Mouse (Mus musculus) monocyte, adult 2 months (primary cell): ENCODE data around the gene Cfap221.

Source experiments
- DNase-seq, 2 experiments: peaks; one replicate each; pipeline ENCODE4 v3.0.0; 2022; ENCODE audit warnings: low spot score in 2 of 2, low read depth in 1 of 2

Cfap221 gene

DNA sequence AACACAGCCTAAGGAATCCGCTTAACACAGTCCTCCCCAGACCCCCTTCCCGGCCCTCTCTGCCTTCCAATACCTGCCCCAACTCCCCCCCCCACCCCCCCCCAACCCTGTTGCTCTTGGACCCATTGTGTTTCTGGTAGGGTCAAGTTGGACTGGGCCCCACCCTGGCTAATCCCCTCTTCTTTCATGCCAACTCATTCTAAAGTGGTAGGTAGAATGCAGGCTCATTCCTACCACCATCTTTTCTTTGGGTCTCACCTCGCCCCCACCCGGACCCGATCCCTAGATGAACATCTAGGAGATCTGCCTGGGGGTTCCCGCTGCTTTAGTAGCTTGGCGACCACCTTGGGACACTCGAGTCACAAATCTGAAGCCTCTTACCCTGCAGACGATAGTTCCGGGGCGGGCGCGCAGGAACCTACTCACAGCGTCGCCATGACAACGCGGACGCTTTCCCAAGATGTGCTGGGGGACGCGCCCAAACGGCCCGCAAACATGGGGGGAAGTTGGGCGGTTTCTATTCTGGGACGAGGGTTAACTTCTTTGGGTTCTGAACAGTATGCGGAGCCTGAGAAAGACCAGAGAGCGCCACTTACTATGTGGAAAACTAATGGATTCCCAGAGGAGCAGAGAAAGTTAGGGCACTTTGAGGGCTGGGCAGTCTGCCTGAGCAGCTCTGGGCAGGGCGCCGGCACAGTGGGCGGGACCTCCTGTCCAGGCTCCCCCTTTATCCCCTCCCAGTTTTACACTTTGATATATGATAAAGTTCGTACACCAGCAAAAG is at the start of gene Cfap221:
TSS of gene Cfap221 (minus strand) at position 437 of the 784 bp plus-strand sequence.
- peak in 1 of 2 experiments; percentile 21 for DNase-seq

DNA sequence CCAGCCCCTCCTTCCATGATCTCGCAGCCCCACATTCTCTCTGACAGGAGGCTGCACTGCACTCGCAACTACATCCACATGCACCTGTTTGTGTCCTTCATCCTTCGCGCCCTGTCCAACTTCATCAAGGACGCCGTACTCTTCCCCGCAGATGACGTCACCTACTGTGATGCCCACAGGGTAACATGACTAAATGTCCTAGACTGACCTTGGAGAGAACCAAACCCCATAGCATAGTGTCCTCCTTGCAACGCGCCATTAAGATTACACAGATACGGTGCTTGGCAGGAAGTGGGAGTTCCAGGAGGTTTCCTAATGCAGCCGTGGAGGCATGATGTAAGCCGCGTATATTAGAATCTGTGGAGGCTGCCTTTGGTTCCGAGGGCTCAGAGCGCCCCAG is 47.5 kb upstream of the Cfap221 start:
- DNase-seq, result no peak

DNA sequence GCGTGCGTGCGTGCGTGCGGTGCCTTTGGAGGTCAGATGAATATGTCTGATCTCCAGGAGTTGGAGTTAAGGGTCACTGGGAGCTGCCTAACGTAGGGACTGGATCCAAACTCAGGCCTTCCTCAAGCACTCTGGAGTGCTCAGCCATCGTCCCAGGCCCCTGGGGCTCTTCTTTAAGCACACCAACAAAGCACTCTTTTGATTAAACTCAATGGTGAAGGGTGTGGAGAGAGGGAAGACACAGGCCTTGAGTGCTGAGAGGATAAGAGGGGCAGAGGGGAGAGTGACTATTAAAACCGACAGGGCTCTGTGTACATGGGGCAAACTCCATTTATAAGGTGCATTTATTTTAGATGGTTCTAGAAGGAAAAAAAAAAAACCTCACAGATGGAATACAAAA is 45.4 kb upstream of the Cfap221 start:
- no peak for DNase-seq

DNA sequence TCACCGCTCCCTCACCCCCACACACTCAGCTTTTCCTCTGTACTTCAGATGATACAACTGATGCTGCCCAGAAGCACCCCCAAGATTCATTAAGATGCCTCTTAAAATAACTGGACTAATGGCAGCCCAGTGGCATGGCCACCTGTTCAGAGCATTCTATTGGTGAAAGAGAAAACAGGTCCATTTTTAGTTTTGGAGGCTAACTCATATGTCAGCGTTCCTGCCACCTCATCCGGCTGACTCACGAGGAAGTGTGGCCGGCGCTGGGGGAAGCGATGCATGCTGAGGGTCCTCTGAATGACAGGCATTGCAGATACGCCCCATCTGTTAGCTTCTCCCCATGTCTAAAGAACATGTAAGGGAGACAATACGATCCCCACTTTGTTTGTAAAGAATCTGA is 41.6 kb upstream of the Cfap221 start:
- no peak for DNase-seq

DNA sequence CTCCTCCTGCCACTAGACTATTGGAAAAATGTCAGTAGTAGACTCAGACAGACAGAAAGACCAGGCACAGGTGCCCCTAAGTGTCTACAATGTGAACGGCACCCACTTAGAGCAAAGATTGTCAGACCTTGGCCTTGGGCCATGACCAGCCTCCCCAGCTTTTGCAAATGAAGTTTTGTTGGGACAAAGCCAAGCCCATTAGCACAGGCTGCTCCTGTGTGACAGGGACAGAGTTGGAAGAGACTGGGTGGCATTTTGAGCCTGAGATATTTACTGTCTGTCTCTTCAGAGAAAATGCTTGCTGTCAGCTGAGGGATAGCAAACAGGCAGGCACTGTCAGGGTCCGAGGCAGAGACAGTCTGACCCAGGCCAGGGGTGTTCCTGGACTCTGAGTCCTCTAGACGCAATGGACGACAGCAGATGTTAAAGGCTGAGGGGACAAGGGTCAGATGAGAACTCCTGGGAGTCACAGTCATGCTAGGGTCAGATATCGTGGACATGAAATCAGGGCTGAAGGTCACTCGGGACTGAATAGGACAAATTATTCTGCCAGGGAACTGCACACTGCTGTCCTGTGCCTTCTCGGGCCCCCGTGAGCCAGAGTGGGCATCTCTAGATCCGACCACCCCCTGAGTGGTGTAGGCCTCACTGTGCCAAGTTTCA is 40.1 kb upstream of the Cfap221 start:
- no peak for DNase-seq

DNA sequence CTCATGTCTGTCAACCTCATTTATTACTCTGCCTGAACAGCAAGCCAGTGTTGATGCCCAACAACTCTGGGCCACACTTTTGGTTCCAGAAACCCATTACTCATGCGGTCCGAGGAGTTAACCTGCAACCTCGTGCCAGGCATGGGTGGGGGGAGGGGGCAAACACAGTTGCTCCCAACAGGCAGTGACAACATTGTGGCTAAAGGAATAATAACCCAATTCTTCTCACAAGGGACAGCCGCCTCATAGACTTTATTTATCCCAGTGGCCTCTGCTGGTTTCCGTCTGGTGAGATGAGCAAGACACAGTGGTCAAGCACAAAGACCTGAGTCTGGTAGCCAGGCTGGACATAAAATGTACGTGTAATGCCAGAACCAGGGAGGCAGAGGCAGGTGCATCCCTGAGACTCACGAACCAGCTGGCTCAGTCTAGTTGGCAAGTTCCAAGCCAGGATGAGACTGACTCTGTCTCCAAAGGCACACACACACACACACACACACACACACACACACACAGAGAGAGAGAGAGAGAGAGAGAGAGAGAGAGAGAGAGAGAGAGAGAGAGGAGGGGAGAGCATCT is 38.5 kb upstream of the Cfap221 start:
- no peak for DNase-seq

DNA sequence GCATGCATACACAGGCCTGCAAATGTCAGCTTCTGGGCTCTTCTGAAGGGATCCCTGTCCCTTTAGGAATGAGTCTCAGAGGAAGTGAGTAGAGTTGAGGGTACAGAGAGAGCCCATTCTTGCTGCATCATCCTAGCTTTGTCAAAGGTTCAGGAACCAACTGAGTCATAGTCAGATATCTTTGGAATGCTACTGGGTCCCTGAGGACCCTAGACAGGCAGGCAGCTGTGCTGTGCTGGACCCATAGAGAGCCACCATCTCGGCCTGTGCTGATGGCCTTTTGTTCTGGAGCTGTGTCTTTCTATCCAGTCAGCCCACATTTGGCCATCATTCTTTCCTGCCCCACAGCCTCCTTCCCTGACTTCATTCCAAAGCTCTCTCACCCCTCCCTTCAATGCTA is 37.8 kb upstream of the Cfap221 start:
- no peak for DNase-seq

DNA sequence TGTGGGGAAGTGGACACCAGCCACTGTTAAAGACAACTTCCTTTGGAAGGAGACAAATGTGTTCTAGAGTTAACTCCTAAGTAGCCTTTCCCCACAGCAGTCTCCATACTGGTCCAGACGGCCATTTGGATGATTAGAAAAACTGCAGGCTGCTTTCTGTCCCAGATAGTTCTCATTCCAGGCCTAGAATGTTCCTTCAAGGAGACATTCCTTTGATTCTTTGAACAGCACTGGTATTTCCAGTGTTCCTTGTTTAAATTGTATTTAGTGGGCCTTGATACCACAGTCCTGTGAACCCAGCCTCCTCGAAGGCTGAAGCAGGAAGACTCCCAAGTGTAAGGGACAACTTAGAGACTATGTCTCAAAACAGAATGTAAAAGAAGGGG is 36.4 kb upstream of the Cfap221 start:
- DNase-seq, result no peak

DNA sequence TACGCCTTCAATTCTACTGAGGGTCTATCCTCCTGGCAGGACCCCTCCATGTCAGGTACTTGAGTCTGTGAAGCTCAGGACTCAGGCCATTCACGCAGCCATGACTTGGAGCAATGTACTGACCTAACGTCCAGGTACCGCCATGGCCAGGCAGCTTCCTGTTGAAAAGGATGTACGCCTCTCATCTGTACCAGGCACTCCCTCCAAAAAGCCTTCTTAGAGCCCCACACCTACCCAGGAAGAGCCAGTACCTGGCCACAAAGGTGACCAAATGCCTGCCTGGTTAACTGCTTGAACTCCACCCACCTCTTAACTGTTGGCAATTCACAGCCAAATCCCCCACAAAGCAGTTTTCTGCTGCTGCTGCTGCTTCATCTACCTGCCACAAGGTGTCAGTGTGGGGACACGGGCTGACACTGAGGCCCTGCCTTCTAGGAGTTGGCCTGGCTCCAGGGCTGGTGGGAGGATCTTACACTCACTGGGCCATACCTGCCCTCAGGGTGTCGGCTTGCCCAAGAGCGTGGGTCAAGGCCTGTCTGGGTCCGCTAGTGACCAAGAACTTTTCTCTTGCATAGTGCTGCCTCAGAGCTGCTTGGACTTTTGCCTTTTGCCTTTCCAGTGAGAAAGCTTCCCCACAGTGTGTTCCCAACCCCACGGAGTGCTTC is 35.9 kb upstream of the Cfap221 start:
- DNase-seq, result peak in 1 of 2 experiments; percentile 29

DNA sequence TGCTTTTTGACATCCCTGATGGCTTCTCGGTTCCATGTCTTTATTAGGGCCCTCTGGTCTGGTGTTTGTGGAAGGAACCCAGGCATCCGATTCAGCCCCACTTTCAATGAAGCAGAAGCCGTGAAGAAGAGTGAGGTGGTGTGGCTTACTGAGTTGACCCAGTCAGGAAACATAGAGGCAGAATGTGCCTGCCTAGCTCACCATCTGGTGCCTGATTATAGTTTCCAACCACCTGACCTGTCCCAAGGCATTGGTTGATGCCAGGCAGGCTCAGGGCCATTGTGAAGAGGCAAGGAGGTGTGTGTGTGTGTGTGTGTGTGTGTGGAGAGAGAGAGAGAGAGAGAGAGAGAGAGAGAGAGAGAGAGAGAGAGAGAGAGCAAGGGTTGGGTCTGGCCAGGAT is 33.4 kb upstream of the Cfap221 start:
- DNase-seq, result no peak

DNA sequence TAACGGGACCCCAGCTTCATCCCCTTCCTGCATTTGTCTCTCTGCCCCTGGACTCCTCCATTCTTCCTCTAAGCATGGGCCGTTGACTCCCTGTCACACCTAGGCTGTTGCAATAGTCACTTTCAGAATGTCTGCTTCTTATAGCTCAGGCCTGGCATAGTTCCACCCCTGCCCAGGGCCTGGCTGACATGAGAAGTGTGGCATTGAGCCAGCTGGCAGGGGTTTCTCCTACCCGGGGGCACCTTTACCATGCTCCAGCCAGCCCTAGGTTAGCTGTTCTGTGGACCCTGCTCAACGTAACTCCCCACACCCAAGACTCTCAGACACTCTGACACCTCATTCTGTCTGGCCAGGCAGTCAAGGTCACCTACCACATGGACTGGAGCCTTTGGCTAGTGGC is 30.7 kb upstream of the Cfap221 start:
- DNase-seq, result no peak

DNA sequence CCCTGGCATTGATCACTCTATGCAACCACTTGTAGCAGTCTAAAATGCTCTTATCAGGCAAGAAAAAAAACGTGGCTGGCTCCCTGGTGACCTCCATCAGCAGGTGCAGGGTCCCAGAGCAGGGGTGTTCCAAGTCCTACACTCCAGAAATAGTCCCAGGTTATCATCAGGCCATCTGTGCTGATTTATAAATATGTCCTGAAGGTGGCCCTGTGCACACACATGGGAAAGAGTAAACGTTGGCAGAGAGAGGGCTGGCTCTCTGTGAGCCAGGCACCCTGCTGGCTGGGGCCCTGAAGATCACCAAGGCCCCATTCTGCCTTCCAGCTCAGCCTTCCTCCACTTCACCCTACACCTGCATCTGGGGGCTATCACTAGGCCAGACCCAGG is 28.0 kb upstream of the Cfap221 start:
- no peak for DNase-seq

DNA sequence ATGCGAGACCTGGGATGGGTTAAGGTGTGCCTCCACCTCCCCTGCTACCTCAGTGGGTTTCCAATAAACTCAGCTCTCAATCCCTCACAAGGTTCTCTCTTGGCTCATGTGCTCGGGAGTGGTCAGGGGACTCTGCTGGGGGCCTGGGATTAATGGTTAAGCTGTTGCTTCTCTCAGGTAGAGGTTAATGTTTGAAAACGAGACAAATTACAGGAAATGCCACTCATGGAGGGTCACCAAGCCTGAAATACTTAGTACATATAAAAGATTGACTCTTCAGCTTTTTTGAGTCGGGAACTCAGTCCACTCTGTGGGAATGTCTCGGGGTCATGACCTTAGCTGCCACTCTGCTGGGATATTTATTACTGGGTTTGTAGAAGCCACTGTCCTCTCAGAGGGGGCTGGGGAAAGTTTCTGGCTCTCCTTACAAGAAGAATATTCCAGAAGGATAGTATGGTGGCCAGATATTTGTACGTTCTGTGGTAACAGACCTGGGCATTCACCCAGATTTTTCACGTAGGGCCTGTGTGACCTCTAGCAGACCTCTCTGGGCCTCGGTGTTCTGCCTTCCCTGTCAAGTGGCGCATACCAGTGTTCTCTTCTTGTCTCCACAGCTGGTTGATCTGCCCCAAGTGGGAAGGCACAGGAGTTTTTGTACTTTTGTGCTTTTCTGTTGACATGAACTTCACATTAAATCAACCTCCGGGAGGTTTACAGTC is 27.5 kb upstream of the Cfap221 start:
- DNase-seq, result no peak

DNA sequence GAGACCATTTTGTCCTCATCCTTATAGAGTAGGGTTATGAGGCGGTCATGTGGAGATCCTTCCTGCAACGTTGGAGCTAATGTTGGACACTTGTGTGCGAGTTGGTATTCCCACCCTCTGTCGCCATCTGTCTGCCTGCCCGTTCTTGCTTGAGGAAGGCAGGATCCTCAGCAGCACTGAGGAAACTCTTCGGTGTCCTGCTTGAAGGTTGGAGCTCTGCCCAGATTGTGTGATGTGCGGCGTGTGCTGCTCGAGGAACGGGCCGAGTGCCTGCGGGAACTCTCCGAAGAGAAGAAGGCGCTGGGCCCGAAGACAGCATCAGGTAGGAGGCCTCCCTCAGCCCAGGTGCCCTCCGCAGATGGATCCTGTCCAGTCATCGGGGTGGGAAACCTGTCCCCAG is 24.9 kb upstream of the Cfap221 start:
- no peak for DNase-seq

DNA sequence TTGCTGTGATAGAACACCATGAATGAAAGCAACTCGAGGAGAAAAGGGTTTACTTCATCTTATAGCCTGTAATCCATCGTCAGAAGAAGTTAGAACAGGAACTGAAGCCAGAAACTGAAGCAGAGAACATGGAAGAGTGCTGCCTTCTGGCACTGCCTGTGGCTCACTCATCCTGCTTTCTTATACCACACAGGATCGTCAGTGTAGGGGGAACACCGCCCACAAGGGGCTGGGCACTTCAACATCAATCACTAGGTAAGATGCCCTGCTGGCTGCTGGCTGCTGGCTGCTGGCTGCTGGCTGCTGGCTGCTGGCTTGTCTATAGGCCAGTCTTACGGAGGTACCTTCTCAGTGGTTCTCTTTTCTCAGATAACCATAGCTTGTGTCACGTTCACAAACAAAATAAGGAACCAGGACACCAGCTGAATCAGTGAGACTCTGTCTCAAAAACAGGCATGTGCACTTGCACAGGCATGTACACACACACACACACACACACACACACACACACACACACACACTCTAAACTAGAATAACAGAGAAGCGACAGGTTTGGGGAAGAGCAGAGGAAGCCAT is 23.4 kb upstream of the Cfap221 start:
- DNase-seq, result no peak

DNA sequence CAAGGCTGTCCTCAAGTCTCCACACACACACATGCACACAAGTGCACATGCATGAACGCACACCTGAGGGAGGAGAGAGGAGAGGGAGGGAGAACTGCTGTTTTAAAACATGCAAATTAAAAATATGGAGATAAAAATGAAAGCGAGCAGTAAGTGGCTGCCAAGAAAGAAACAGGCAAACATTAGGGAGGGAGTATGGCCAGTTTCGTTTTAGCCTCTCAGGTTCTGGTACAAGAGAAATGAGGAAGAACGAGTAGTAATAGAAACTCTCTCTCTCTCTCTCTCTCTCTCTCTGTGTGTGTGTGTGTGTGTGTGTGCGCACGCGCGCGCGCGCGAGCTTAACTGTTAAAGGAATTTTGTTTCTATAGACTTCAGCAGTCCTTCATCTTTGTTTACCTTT is 22.4 kb upstream of the Cfap221 start:
- DNase-seq, result no peak

DNA sequence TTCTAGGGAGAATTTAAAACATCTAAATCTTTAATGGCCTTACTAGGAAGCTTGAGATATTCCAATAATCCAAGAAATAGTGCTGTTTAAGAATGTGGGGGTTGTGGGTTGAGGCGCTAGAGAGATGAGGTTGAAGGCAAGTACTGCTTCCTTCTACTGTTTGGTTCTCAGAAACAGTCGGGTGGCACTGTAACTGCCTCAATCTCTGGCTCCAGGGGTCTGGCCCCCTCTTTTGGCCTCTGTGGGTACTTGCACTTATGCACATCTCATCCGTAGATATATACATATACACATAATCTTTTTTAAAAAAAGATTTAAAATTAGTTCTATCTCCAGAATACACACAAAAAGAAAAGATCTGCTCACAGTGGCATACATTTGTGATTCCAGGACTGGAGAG is 21.9 kb upstream of the Cfap221 start:
- DNase-seq, result no peak

DNA sequence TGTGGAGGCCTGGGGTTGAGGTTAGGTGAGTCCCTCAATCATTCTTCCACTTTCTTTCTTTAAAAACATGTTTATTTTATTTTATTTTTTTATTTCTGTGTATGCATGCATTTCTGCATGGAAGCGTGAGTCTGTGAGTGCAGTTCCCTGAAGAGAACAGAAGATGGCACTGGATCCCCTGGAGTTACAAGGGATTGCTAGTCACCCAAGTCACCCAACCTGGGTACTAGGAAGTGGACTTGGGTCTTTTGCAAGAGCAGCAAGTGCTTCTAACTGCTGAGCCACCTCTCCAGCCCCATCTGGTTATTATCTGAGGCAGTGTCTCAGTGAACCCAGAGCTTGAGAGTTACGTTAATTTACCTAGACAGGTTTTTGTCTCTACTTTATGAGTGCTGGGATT is 19.2 kb upstream of the Cfap221 start:
- DNase-seq, result no peak

DNA sequence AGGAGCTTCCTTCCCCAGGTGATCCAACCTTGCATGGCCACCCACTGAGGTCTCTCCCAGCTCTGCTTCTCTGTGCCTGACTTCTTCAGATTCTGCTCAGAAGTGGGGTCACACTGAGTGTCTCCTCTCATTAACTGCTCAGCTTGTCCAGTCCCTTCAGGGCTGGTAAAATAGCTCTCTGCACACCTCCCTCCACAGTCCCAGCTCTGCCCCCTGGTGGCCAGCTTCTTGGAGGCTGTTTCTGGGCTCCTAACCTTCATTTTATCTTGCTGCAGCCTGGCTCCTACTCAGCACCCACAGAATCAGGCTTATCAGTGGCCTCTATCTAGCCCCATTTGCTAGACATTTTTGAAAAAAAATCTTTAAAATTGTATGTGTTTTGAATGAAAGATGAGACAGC is 16.1 kb upstream of the Cfap221 start:
- DNase-seq, result peak in 1 of 2 experiments; percentile 20

DNA sequence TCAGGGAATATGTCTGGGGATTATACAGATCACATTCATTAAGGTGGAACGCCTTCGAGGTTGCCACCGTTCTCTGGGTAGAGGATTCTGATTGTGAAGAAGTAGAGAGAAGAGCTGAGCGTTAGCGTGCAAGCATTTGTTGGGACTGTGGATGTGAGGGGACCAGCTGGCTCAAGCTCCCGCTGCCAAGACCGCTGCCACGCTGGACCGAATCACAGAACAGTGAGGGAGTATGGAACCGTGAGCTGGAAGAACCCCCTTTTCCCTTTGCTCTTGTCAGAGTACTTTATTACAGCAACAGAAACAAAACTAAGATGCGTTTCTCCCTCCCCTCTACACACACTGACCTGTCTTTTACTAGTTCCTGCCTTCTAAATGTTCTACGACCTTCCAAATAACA is 15.6 kb upstream of the Cfap221 start:
- DNase-seq, result no peak
